ENCODE assay signal across 8 mouse cellular contexts in genomic region chr13:23571022-23571503, GRCm38 (mm10). TPM values are rescaled to one million over a fixed set of nuclear protein-coding genes. Genes with fewer than 3 reads are reported as not detected.
DNase-seq lines count a peak whose midpoint lies in the region; ATAC-seq and TF ChIP-seq lines count a peak whose summit lies in the region.

TSS of gene Hist1h2ae (minus strand) at chr13:23571220.
TSS of gene Hist1h2bg (plus strand) at chr13:23571396.

- under 1% methylated on average over 18 of the region's 18 CpGs for WGBS in forebrain, embryonic 14.5 days
- under 1% methylated on average over 18 of the region's 18 CpGs for WGBS in lung, adult 2 months
- 0% methylated on average over 18 of the region's 18 CpGs for WGBS in olfactory bulb, adult 2 months

- H3K4me2 ChIP-seq in forebrain, embryonic 14.5 days (ENCODE audit: low read length): peak within 1 kb of the TSS; percentile 83

- TF ChIP-seq CTCF in lung, adult 2 months (IDR thresholded peaks at IDR 0.05; ENCODE audit: insufficient read depth, low read length): no peak
- no peak for TF ChIP-seq CTCF in olfactory bulb, adult 2 months (IDR thresholded peaks at IDR 0.05; ENCODE audit: insufficient read depth, low read depth, low read length)

- H3K4me1 ChIP-seq in forebrain, embryonic 14.5 days (ENCODE audit: control insufficient read depth, insufficient read depth, low read length): peaks cover 17% of the 10 kb centered on the region
- no peaks in the 10 kb centered on the region; the same call in 1 of the 2 replicates for H3K4me1 ChIP-seq in lung, adult 2 months (ENCODE audit: control insufficient read depth, insufficient read depth, low read length)
- H3K4me1 ChIP-seq in olfactory bulb, adult 2 months (ENCODE audit: control insufficient read depth, insufficient read depth, low read length): peaks cover 6% of the 10 kb centered on the region

- H3K27ac ChIP-seq in forebrain, embryonic 14.5 days (ENCODE audit: low read depth, low read length): peak within 1 kb of the TSS; percentile 93
- peak within 1 kb of the TSS; percentile 96 for H3K27ac ChIP-seq in olfactory bulb, adult 2 months (ENCODE audit: insufficient read depth, low read depth, low read length)

- ATAC-seq in forebrain, embryonic 14.5 days: peak; percentile 90

- H3K27me3 ChIP-seq in forebrain, embryonic 14.5 days (replicated peaks; ENCODE audit: control insufficient read depth, insufficient read depth, low read length): no peaks in the 10 kb centered on the region

- intact Hi-C loops in heart, postnatal 36 days (cut with DNase I): no loop called here

- no peaks in the 10 kb centered on the region for H3K36me3 ChIP-seq in forebrain, embryonic 14.5 days (ENCODE audit: control insufficient read depth, insufficient read depth, low read length)

- peak within 1 kb of the TSS; percentile 46 for H3K4me3 ChIP-seq in forebrain, embryonic 14.5 days (ENCODE audit: low read depth, low read length)
- H3K4me3 ChIP-seq in lung, adult 2 months (replicated peaks; ENCODE audit: extremely low read depth, low read depth, low read length): peak within 1 kb of the TSS; percentile 80
- H3K4me3 ChIP-seq in olfactory bulb, adult 2 months (ENCODE audit: insufficient read depth, low read depth, low read length): peak within 1 kb of the TSS; percentile 54

- peak within 1 kb of the TSS; percentile 84 for H3K9ac ChIP-seq in forebrain, embryonic 14.5 days (ENCODE audit: low read length)

- peak; percentile 96 for DNase-seq in Muller cell, postnatal 12 days (ENCODE audit: inconsistent ontology term)
- peak; percentile 43 for DNase-seq in cerebellum, adult 11 months
- peak; percentile 99 for DNase-seq in forebrain, embryonic 14.5 days (ENCODE audit: low spot score)
- peak; percentile 56 to 78 for DNase-seq in heart, postnatal 36 days
- peak; percentile 71 to 79 for DNase-seq in layer of hippocampus, adult 8-10 months (ENCODE audit: low spot score in 2 of 2)
- peak; percentile 73 for DNase-seq in lung, adult 2 months
- DNase-seq in thymus, postnatal 10 days (ENCODE audit: low spot score in 2 of 2): peak; percentile 76 to 78

- H3K9me3 ChIP-seq in forebrain, embryonic 14.5 days (replicated peaks; ENCODE audit: control insufficient read depth, low read length): no peaks in the 10 kb centered on the region

- TF ChIP-seq POLR2A in lung, adult 2 months (IDR thresholded peaks at IDR 0.05; ENCODE audit: borderline replicate concordance, extremely low read depth, low read depth, low read length): peak; percentile 56; the same call in 1 of the 2 replicates
- no peak for TF ChIP-seq POLR2A in olfactory bulb, adult 2 months (IDR thresholded peaks at IDR 0.05; ENCODE audit: insufficient read depth, low read depth, low read length)

RNA-seq across cellular contexts. Expression of gene Hist1h2ae, which starts in this region (rescaled TPM):
- polyA plus RNA-seq in forebrain, embryonic 14.5 days (2014; fragmentation: Nextera tagmentation; extraction: Ambion mirVana): 65.4 and 105 TPM in 2 replicates
- total RNA-seq in heart, postnatal 36 days (2021): 1 to 10 TPM; 2.6 to 3.4 TPM
- 1 to 10 TPM; 3.3 to 7.7 (median 4.9) TPM for total RNA-seq in layer of hippocampus, adult 8-10 months (2022)
- polyA plus RNA-seq in lung, adult 2 months (2012; rRNA removed): 1.8 and 2.3 TPM in 2 replicates
- polyA plus RNA-seq in olfactory bulb, adult 2 months (2012; ENCODE audit: insufficient read depth, insufficient read length, low replicate concordance, missing spikeins): not detected in 2 replicates

RNA-seq across cellular contexts. Expression of gene Hist1h2bg, which starts in this region (rescaled TPM):
- polyA plus RNA-seq in forebrain, embryonic 14.5 days (2014; fragmentation: Nextera tagmentation; extraction: Ambion mirVana): 2.3 and 4.3 TPM in 2 replicates
- total RNA-seq in heart, postnatal 36 days (2021): 10 to 100 TPM; 38.1 to 41.0 TPM
- 10 to 100 TPM; 57.3 to 67.6 (median 60.8) TPM for total RNA-seq in layer of hippocampus, adult 8-10 months (2022)
- 9.8 and 22.7 TPM in 2 replicates for polyA plus RNA-seq in lung, adult 2 months (2012; rRNA removed)
- not detected in 2 replicates for polyA plus RNA-seq in olfactory bulb, adult 2 months (2012; ENCODE audit: insufficient read depth, insufficient read length, low replicate concordance, missing spikeins)

Comparison
In these comparisons a context has a peak if more than half of its experiments do, and no peak if none do; other contexts are left out.
1. Peak in every context shown above with its lines: DNase-seq, ATAC-seq, H3K4me3 ChIP-seq and H3K27ac ChIP-seq.
2. RNA of gene Hist1h2ae (polyA plus RNA-seq): 65.4 to 105 TPM in forebrain, embryonic 14.5 days; 1.8 to 2.3 TPM in lung, adult 2 months and not detected in olfactory bulb, adult 2 months; every median in the first group is over 10 times any median in the second.
3. DNase-seq: peak in every context shown above with its lines; median percentile 99 in forebrain, embryonic 14.5 days; 96 in Muller cell, postnatal 12 days; 77 in thymus, postnatal 10 days; 75 in layer of hippocampus, adult 8-10 months; 73 in lung, adult 2 months; 67 in heart, postnatal 36 days; 43 in cerebellum, adult 11 months.